Mouse (Mus musculus) heart, embryonic 11.5 days (tissue): ENCODE data around the gene Tnfrsf4. TPM values are rescaled to one million over a fixed set of nuclear protein-coding genes. Genes with fewer than 3 reads are reported as not detected.
A peak's percentile ranks its signal among the peaks of the same experiment; 100 is the strongest.

ENCODE experiments used
- ATAC-seq: fragments of 200-750 bp; cut with Nextera tagmentation; replicated peaks from 2 replicates; pipeline ENCODE4 v1.8.0; 2017; ENCODE audit warnings: moderate library complexity; ENCODE audit not compliant: insufficient number of reproducible peaks, low FRiP score, low TSS enrichment
- H3K27ac ChIP-seq: fragments of 300-500 bp; sonication (generic); 2 replicates; pipeline ENCODE4 v1.5.1; 2014; ENCODE audit warnings: mild to moderate bottlenecking, low read depth, low read length
- H3K27me3 ChIP-seq: fragments of 300-500 bp; sonication (generic); 2 replicates; pipeline ENCODE4 v1.6.1; 2014; ENCODE audit warnings: mild to moderate bottlenecking, low read length, mixed read lengths; ENCODE audit not compliant: control insufficient read depth, insufficient read depth
- H3K36me3 ChIP-seq: fragments of 300-500 bp; sonication (generic); 2 replicates; pipeline ENCODE4 v1.6.1; 2014; ENCODE audit warnings: mild to moderate bottlenecking, low read length, moderate library complexity, mixed read lengths; ENCODE audit not compliant: control insufficient read depth, insufficient read depth
- H3K4me1 ChIP-seq: fragments of 300-500 bp; sonication (generic); 2 replicates; pipeline ENCODE4 v1.6.1; 2014; ENCODE audit warnings: low read length; ENCODE audit not compliant: control insufficient read depth, insufficient read depth
- H3K4me2 ChIP-seq: fragments of 300-500 bp; sonication (generic); 2 replicates; pipeline ENCODE4 v1.6.1; 2014; ENCODE audit warnings: mild to moderate bottlenecking, moderate library complexity
- H3K4me3 ChIP-seq: fragments of 300-500 bp; sonication (generic); 2 replicates; pipeline ENCODE4 v1.5.1; 2014; ENCODE audit warnings: low read depth, low read length
- H3K9ac ChIP-seq: fragments of 300-500 bp; sonication (generic); 2 replicates; pipeline ENCODE4 v1.6.1; 2014; ENCODE audit warnings: mild to moderate bottlenecking, low read depth, low read length, moderate library complexity
- H3K9me3 ChIP-seq: fragments of 300-500 bp; sonication (generic); replicated peaks from 2 replicates; pipeline ENCODE4 v1.6.1; 2016; ENCODE audit warnings: low read length; ENCODE audit not compliant: control insufficient read depth
- WGBS: fragments of 180-500 bp; shearing (Covaris S2); extraction: QIAGEN DNeasy Blood & Tissue Kit; methylation state at CpG from one replicate; pipeline ENCODE4 v1.1.7; 2014; ENCODE audit not compliant: insufficient replicate concordance; 5-methylcytosine and 5-hydroxymethylcytosine counted together
- microRNA counts: library from miRNA; unstranded; fragments of <30 nt; microRNA quantifications from one replicate; lab custom pipeline; 2015
- microRNA-seq: library from miRNA; unstranded; fragments of <30 nt; microRNA quantifications from one replicate; pipeline ENCODE4, GENCODE M21; 2016; ENCODE audit warnings: borderline number of aligned reads
- polyA plus RNA-seq: library from polyadenylated mRNA; unstranded; fragments of >200 nt; fragmentation: Nextera tagmentation; extraction: Ambion mirVana; gene quantifications from 2 replicates; pipeline ENCODE4 v1.2.1, GENCODE M21; 2014

Tnfrsf4 gene
- polyA plus RNA-seq, 1 experiment from 2014 or later: 0.37 TPM

DNA sequence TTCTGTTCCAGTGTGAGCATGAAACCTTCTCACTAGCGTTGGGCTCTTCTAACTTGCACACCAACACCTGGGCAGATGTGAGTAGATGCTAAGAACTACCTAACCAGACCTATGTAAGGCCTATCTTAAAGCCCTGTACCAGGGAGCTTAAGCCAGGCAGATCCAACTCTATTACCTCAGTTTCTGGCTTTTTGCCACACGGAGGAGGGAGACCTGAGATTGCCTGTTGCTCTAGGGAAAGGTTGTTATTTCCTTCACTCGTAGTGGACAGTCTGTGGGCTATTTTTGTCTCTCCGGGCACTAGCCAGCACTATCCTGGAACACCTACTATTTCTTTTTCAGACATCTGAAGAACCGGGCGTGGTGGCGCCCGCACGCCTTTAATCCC, 50.9 kb downstream of the Tnfrsf4 start:
- H3K27ac ChIP-seq: no peak overlapping the region
- no peak overlapping the region for H3K9ac ChIP-seq
- peaks cover 3% of the 10 kb centered on the region; the same call in 1 of the 2 replicates for H3K27me3 ChIP-seq
- WGBS: 74% methylated on average over 9 of the region's 9 CpGs
- no peak overlapping the region for H3K4me3 ChIP-seq
- no peaks in the 10 kb centered on the region for H3K36me3 ChIP-seq
- H3K4me1 ChIP-seq: peaks cover 7% of the 10 kb centered on the region; the same call in 1 of the 2 replicates
- no peak overlapping the region for H3K4me2 ChIP-seq
- no peaks in the 10 kb centered on the region for H3K9me3 ChIP-seq
- ATAC-seq: no peak

DNA sequence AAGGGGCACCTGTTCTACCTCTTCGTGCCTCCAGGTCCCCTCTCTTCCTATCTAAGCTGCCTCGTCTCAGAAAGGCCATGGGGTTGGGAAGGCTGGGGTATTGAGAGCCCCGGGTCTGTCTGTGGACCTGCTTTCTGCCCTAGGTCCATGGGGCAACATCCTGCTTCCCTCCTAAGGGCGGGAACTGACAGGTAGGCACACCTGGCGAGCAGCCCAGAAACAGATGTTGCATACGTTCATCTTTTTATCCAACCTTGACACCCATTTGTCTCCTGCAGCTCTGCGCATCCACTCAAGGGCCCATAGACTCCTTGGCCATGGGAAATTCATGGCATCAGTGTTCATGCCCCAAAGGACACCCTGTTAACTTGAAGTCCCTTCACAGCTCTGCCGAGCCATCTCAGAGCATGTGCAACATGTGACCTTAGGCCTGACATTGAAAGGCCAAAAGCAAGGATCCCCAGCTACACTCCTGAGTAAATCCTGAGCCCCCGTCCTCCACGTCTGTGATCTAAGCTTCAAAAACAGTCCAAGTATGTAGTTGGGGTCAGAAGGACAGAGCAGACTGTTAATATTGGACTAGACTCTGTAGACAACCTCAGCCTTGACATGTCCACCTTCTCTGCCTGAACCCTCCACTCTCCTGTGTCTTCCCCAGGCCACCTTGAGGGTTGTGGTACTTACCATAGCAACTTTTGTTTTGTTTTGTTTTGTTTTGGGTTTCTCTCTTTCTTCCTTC, 51.7 kb downstream of the Tnfrsf4 start:
- Histone ChIP-seq H3K4me3 (no peak overlapping the region), H3K4me2 (no peak overlapping the region), H3K27me3 (no peaks in the 10 kb centered on the region), H3K9me3 (no peaks in the 10 kb centered on the region), H3K27ac (no peak overlapping the region), H3K4me1 (peaks cover 9% of the 10 kb centered on the region; the same call in 1 of the 2 replicates), H3K9ac (no peak overlapping the region), H3K36me3 (no peaks in the 10 kb centered on the region)
- 82% methylated on average over 10 of the region's 10 CpGs for WGBS
- no peak for ATAC-seq

MicroRNAs within 50 kb of the gene (microRNA counts, 519-probe panel; counts per million panel counts)
- microRNA mmu-miR-200a (lab: Ali Mortazavi, UCI) (32.2 counts per million), microRNA mmu-miR-200b (lab: Ali Mortazavi, UCI) (3,619 counts per million, percentile 20 among the panel's probes with 10 or more counts), microRNA mmu-miR-429 (lab: Ali Mortazavi, UCI) (4,210 counts per million, percentile 32 among the panel's probes with 10 or more counts)

Small RNA genes lying within 50 kb of the gene (microRNA-seq; reads per million reads assigned to microRNA genes)
- gene Mir200a: 50.2 reads per million, percentile 58 among the genes with 10 or more reads in this experiment
- gene Mir200b: 267 reads per million, percentile 74 among the genes with 10 or more reads in this experiment
- 835 reads per million, percentile 83 among the genes with 10 or more reads in this experiment for gene Mir429

Other genes with a start within 250 kb of the Tnfrsf4 start
- gene Vwa1, start 239.1 kb upstream of the Tnfrsf4 start, polyA plus RNA-seq: 0.89 and 1.1 TPM in 2 replicates
- 3.0 and 3.2 TPM in 2 replicates for gene Tmem88b, start 228.0 kb upstream of the Tnfrsf4 start, polyA plus RNA-seq
- gene Ankrd65, start 223.4 kb upstream of the Tnfrsf4 start, polyA plus RNA-seq: not detected in 2 replicates
- gene Mrpl20, start 211.0 kb upstream of the Tnfrsf4 start, polyA plus RNA-seq: 152 and 166 TPM in 2 replicates
- 126 and 129 TPM in 2 replicates for gene Ccnl2, start 201.4 kb upstream of the Tnfrsf4 start, polyA plus RNA-seq
- 121 and 122 TPM in 2 replicates for gene Aurkaip1, start 182.6 kb upstream of the Tnfrsf4 start, polyA plus RNA-seq
- gene Mxra8, start 174.2 kb upstream of the Tnfrsf4 start, polyA plus RNA-seq: 34.5 and 37.2 TPM in 2 replicates
- 5.8 and 6.8 TPM in 2 replicates for gene Dvl1, start 166.4 kb upstream of the Tnfrsf4 start, polyA plus RNA-seq
- 0.11 and 0.18 TPM in 2 replicates for gene Tas1r3, start 150.5 kb upstream of the Tnfrsf4 start, polyA plus RNA-seq
- 12.2 and 12.8 TPM in 2 replicates for gene Cptp, start 144.4 kb upstream of the Tnfrsf4 start, polyA plus RNA-seq
- 40.7 and 45.6 TPM in 2 replicates for gene Ints11, start 144.3 kb upstream of the Tnfrsf4 start, polyA plus RNA-seq
- gene Pusl1, start 122.1 kb upstream of the Tnfrsf4 start, polyA plus RNA-seq: 30.6 and 32.9 TPM in 2 replicates
- 9.2 and 10.2 TPM in 2 replicates for gene Acap3, start 122.0 kb upstream of the Tnfrsf4 start, polyA plus RNA-seq
- 89.5 and 91.6 TPM in 2 replicates for gene Ube2j2, start 70.0 kb upstream of the Tnfrsf4 start, polyA plus RNA-seq
- gene C1qtnf12, start 51.5 kb upstream of the Tnfrsf4 start, polyA plus RNA-seq: 24.6 and 26.9 TPM in 2 replicates
- gene B3galt6, start 21.2 kb upstream of the Tnfrsf4 start, polyA plus RNA-seq: 10.1 and 11.6 TPM in 2 replicates
- gene Sdf4, start 21.0 kb upstream of the Tnfrsf4 start, polyA plus RNA-seq: 138 and 147 TPM in 2 replicates
- gene Tnfrsf18, start 12.3 kb downstream of the Tnfrsf4 start, polyA plus RNA-seq: 1.3 and 1.7 TPM in 2 replicates
- 0.36 TPM in 1 of 2 replicates, not detected in the other for gene Ttll10, start 45.6 kb downstream of the Tnfrsf4 start, polyA plus RNA-seq
- 23.6 and 26.5 TPM in 2 replicates for gene 9430015G10Rik, start 96.1 kb downstream of the Tnfrsf4 start, polyA plus RNA-seq
- gene Rnf223, start 116.7 kb downstream of the Tnfrsf4 start, polyA plus RNA-seq: 0.10 TPM in 1 of 2 replicates, not detected in the other
- gene Agrn, start 183.6 kb downstream of the Tnfrsf4 start, polyA plus RNA-seq: 36.7 and 44.8 TPM in 2 replicates
- gene Isg15, start 187.0 kb downstream of the Tnfrsf4 start, polyA plus RNA-seq: 0.29 and 0.41 TPM in 2 replicates
- 0.70 and 1.0 TPM in 2 replicates for gene AW011738, start 189.5 kb downstream of the Tnfrsf4 start, polyA plus RNA-seq
- 0.58 and 0.72 TPM in 2 replicates for gene Perm1, start 202.0 kb downstream of the Tnfrsf4 start, polyA plus RNA-seq
- gene Plekhn1, start 221.0 kb downstream of the Tnfrsf4 start, polyA plus RNA-seq: 8.7 and 12.2 TPM in 2 replicates
- gene Noc2l, start 222.2 kb downstream of the Tnfrsf4 start, polyA plus RNA-seq: 47.8 and 50.4 TPM in 2 replicates
- gene Samd11, start 241.8 kb downstream of the Tnfrsf4 start, polyA plus RNA-seq: 4.3 TPM in 2 replicates